Mouse (Mus musculus) lung, adult 18-20 months (tissue): ENCODE data around the gene Olfr1511.
"Not testable (repeated sequence)": the region's sequence is repeated elsewhere in the genome, so short reads cannot be mapped to it uniquely, and the experiment has no call there.

Experiments
- DNase-seq, 2 experiments: peaks; one replicate each; pipeline ENCODE4 v3.0.0; 2022; ENCODE audit warnings: mixed read lengths in 2 of 2

Olfr1511 gene

GRCm38 (mm10) chr14:52397279-52397678 lies at the start of gene Olfr1511:
Olfr1511 (minus strand) TSS chr14:52397379.
- no peak for DNase-seq

GRCm38 (mm10) chr14:52442690-52443089 lies 45.5 kb upstream of the Olfr1511 start, which contains the start of gene Olfr1509:
Olfr1509 (plus strand) TSS chr14:52442990.
- no peak for DNase-seq

GRCm38 (mm10) chr14:52427686-52428085 lies 30.5 kb upstream of the Olfr1511 start:
- DNase-seq: no peak

GRCm38 (mm10) chr14:52414273-52414672 lies 17.1 kb upstream of the Olfr1511 start, which contains the start of gene Olfr1510:
Olfr1510 (minus strand) TSS chr14:52414373.
- no peak for DNase-seq

- DNase-seq: not testable (repeated sequence)
These were observed 13.2 kb upstream of the Olfr1511 start for GRCm38 (mm10) chr14:52410142-52410919.

GRCm38 (mm10) chr14:52390084-52390848 lies 6.9 kb downstream of the Olfr1511 start:
- not testable (repeated sequence) for DNase-seq

- DNase-seq: no peak
These were observed 18.1 kb downstream of the Olfr1511 start, which contains the start of gene Olfr1512 for GRCm38 (mm10) chr14:52379068-52379467. Olfr1512 (minus strand) TSS chr14:52379168.

- no peak for DNase-seq
These were observed 28.4 kb downstream of the Olfr1511 start for GRCm38 (mm10) chr14:52368741-52369140.

GRCm38 (mm10) chr14:52356308-52356707 lies 40.9 kb downstream of the Olfr1511 start, which contains the start of gene Olfr1513:
Olfr1513 (minus strand) TSS chr14:52356408.
- DNase-seq: no peak
